Mouse (Mus musculus): Measurements from ENCODE around the gene Rpain.

Gene Rpain

DNA sequence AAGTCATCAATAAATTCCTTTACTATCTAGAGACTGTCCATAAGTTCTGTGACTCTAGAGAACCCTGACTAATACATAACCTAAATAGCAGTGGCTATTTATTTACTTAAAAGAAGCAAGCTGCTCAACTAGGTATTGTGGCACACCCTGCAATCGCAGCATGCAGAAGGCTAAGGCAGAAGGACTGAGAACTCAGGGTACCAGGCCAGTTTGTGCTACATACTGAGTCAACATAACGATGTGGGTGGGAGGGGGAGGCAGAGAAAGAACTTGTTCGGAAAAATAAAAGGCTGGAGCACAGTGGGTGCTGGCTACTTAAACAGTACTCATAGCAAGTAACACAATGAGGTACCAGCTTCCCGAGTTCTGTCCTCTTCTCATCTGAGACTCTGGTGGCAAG lies 31.2 kb downstream of the Rpain start:
- no peak for DNase-seq

GRCm38 (mm10) chr11:71003611-71004315 lies 33.8 kb downstream of the Rpain start:
- DNase-seq, result peak; percentile 34

DNA sequence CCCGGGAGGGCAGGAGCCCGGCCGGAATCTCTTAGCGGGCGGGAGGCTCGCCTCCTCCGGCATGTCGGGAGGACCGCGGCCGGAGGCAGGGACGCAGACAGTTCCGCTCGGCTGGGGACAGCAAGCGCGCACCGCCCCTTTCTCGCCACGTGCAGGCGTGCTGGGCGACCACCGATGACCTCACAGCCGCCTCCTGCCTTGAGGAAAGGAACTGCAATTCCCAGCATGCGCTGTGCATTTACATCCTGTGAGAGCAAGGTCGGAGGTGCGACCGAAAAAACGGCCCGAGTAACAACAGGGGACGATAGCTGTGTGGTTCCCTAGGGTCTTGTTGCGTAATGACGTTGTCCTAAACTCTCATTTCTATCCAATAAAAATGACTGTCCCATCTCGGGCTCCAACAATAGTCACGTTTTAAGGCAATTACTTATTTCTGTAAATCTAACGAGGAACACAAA lies 34.3 kb downstream of the Rpain start, which contains the start of gene Dhx33:
TSS of gene Dhx33 (minus strand) at position 122 of the 458 bp plus-strand sequence.
- DNase-seq, result peak; percentile 98

DNA sequence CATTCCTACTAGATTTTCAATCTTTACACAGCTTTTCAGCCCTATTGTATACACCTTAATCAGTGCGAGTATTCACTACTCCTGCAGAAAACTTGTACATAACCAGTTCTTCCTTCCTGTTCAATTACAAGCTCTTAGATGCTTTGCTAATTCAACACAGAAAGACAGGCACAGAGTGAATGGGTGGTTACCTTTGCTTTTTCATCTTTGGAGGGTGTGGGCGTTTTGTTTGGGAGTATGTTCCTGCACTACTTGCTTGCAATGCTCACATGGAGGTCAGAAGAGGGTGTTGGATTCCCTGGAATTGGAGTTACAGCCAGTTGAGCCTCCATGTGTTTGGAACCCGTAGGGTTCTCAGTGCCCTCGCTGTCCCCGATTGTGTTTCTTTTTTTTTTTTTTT lies 35.0 kb downstream of the Rpain start:
- no peak for DNase-seq

GRCm38 (mm10) chr11:71007026-71007425 lies 37.0 kb downstream of the Rpain start:
- no peak for DNase-seq

- no peak for DNase-seq
Measured at GRCm38 (mm10) chr11:71007831-71008230, 37.8 kb downstream of the Rpain start.

- no peak for DNase-seq
Measured at GRCm38 (mm10) chr11:71008321-71008720, 38.3 kb downstream of the Rpain start.

DNA sequence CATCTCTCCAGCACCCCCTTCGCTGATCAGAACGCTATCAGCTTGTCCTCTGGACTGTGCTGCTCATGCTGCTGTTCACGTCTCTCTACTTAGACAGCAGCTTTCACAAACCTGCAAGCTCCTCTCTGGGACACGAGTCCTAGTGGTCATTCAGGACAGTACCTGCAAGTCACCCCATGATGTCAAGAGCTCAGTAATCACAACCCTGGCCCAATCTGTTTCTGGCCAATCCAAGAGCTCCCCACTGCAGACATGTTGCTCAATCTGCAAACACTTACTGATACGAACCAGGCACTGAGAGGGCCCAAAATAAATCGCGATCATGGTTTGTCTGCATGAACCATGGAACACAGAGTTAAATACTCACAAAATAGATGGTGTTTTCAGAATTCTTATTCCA lies 42.7 kb downstream of the Rpain start:
- DNase-seq, result no peak

DNA sequence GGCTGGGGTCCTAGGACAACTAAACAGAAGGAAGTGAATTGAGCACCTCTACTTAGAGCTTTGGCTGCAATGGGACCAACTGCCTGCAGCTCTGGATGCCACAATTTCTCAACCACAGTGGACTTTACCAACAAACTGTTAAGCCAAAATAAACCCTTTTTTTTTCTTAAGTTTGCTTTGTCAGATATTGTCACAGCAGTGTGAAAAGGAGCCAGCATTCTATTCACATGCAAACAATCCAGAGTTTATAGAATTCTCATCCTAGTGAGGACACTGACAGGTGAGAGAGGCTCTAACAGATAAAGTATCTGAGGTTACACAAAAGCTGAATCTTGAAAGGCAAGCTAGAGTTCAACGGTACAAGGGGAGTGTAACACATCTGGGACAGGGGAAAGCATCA lies 47.0 kb downstream of the Rpain start:
- DNase-seq, result no peak

DNA sequence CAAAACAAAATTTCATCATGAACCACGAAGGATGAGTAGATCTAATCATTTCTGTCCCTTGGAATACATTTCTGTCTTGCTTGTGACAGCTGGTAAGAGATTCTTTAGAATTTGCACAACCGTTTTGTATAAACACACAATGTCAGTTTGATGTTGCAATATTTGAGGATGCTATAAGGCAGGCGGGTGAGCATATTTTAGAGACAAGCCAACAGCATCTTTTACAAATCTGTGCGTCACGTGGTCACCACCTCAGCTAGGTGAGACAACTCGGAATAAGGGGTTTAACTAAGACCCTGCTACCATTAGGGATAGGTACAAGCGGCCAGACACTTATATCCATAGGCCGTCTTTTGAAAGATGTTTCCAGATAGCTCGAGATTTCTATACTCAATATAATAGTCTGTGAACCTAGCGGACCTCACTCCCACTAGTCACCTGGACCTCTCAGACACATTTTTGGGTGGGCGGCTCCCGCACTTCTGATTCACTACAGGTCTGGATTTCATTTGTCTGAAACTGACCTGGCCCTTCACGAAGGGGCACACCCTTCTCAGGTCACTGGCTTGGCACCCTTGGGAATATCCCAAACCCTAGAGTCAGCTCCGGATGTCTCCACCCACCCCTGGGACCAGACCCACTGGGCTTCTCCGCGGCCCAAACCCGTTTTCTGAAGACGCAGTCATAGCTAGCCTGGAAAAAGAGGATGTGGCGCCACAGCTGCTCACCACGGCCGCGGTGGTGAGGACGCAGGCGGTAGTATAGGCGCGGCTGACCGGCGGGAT lies 48.6 kb downstream of the Rpain start:
- DNase-seq, result peak; percentile 8

DNA sequence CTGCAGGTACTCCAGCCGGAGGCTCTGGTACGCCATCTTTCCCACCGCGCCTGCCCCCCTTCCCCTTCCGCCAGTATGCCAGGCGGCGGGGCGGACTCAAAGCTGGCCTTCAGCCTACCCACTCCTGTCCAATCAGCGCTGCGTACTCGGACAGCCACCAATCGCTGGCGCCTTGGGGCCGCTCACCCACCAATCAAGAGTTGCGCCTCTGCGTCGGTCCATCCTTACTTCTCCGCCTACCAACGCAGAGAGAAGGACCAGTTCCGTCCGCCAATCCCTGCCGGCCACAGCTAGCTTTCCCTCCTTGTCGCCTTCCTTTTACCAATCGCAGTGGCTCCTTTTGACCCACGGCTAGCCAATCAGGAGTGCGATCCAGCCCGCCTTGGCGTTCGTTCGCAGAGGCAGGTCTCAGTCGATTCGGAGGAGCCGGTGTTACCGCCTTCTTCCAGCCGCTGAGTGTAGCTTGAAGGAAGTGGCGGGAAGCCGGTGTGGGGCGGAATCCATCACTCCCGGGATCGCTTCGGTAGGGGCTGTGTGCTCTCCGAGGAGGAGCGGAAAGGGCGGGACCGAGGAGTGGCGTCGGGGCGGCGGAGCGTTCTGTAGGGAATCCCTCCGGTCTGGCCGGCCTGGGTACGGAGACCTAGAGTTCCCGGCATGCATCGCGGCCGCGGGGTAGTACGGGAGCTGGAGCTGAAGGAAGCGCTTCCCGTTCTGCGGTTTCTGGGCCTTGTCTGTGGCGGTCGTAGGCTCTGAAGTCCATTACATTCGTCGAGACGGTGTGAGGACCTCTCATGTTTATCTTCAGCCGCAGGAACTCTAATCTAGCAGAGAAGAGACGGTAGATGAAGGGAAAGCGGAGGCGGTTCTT lies 49.4 kb downstream of the Rpain start, which contains the start of the genes Mis12 and Derl2:
TSS of gene Mis12 (plus strand) at position 411 of the 868 bp plus-strand sequence.
TSS of gene Derl2 (minus strand) at position 641 of the 868 bp plus-strand sequence.
- DNase-seq, result peak; percentile 99

Data from kidney, postnatal 14 days (tissue).